Mouse (Mus musculus) retina, postnatal 1 day (tissue): ENCODE measurements at regions not wholly inside any gene's neighbourhood (a gene's known extent, or its start where the extent isn't known, plus 50 kb on each side); places are given as distances from the start of the nearest gene placed in this dataset.
"Not testable (repeated sequence)": the region's sequence is repeated elsewhere in the genome, so short reads cannot be mapped to it uniquely, and the experiment has no call there.

Source experiments
- DNase-seq: peaks from one replicate; pipeline ENCODE4 v3.0.0-alpha.2; 2012

DNA sequence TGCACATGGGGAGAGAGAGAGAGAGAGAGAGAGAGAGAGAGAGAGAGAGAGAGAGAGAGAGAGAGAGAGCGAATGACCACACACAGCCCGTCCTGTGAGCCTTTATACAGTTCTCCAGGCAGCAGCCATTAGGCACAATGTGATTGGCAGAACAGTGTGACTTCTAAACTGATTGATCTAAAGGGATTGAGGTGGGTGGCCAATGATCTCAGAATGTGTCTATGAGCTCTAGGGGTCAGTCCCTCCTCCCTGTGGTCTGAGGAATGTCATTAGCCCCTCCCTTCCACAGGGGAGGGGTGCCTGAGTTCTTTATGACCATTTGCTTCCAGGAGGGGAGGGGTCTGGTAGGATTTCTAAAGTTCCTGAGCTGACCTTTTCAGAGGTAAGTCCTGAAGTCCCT, 62.1 kb downstream of the Duxbl3 start:
- not testable (repeated sequence) for DNase-seq

DNA sequence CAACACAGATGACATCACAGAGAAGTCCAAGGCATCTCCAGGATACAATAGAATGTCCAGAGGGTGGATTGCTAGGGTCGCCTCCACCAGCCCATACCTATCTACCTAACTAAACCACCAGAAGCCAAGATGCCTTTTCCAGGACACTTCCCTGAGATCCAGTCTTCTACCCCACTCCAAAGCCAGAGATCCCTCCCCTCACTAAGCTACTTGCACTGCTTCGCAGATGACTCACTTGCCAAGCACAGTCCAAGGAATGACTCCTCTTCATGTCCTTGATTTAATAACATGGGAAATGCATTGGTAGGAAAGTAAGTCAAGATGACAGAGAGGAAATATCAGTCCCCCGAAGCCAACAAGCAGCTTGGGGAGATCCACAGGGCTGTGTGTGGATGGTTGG, 63.0 kb downstream of the Duxbl3 start:
- DNase-seq = no peak

DNA sequence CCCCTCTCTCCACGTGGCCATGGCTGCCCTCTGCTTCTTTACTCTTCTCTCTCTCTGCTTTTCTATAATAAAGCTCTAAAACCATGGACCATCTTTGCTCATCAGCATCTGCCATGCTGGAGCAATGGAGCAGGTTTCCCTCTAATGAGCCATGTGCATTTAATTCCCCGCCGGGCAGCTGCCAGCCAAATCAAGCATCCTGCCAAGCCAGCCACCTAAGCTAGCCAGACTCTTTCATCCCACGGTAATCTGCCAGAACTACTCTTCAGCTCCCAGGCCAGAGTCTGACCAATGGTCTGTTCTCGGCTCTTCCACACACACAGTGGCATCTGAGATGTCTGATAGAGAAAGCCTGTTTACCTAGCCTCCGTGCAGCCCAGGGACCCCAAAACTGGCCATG, 70.8 kb downstream of the Duxbl3 start:
- DNase-seq = peak; percentile 42

DNA sequence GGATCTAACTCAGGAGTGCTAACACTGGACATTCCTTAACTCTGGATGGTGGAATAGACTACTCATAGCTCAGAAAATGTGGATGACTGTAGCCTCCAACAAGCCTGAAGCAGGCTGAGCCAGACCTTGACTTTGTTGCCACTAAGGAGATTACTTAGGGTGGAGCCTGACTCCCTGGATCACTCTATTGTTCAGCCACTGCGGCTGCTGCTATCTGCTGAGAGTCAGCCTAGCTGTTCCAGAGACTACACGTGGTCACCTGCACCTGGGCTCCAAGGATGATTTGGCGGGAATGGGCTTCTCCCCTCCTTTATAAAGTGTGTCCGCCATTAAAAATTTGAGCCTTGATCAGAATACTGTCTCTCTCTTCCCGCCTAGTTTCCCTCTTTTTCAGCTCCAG, 83.3 kb downstream of the Duxbl3 start:
- no peak for DNase-seq

DNA sequence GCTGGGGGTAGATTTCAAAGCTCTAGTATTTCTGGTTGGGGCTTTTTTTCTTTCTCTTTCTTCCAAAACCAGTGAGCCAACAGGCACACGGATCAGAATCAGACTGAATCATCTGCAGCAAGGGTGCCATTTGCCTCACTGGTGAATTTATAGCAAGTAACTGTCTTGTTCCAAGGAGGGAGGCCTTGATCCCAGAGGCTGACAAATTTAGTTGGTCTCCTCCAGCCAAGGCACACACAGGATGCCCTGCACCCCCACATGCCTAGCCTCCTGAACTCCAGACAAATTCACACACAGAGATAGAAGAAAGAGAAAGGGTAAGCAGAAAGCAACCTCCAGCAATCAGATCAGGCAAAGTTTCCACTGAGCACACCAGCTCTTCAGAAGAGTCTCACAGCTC, 87.5 kb downstream of the Duxbl3 start:
- no peak for DNase-seq

DNA sequence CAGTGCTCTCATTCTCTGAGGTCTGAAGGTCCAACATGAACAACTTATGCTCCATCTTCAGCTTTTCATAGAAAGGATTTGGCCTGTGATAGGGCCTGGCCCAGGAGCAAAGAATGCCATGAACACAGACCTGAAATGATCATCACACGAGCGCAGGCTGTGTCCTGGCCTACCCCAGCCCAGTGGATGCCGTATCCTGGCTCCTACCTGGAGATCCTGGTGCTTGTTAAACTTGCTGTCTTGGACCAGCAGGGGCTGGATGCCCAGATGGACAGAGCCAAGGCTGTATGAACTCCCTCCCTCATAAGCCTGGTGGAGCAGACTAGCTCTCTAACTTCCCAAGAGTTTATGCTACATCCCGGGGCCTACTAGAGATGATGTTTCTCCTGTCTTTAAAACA, 89.5 kb downstream of the Duxbl3 start:
- no peak for DNase-seq

DNA sequence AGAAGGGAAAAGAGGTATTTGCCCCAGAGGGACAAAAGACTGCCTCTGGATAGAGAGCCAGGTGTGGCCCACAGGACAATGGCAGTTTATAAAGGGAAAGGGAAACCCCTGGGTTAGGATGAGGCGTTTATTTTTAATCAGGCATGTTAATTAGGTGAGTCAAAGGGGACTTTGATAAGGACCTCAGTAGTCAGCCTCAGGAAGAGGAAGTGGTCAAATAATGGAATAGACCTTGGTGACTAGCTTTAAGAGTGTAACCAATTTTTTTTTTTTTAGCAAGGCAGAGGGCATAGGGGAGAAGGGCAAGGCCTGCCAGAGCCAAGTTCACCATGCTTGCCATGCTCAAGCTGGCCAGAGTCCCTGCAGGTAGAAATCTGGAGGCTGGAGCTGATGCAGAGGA, 95.2 kb downstream of the Duxbl3 start:
- no peak for DNase-seq

DNA sequence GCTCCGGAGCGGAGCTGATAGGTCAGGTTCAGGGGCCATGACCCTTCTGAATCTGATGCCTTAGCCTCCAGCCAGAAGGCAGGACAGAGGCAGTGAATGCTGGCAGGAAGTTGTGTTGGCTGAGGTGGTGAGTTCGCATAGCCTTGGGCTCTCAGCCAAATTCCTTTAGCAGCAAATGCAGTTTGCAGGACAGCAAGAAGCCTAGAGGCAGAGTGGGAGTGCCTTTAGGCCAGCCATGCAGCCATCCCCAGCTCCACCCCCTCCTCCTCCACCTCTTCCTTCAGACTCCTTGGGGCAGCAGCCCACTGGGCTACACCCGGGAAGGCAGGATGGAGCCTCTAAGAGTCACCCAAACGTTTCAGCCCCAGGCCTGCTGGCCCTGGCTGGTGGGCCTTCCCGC, 99.5 kb downstream of the Duxbl3 start:
- no peak for DNase-seq

DNA sequence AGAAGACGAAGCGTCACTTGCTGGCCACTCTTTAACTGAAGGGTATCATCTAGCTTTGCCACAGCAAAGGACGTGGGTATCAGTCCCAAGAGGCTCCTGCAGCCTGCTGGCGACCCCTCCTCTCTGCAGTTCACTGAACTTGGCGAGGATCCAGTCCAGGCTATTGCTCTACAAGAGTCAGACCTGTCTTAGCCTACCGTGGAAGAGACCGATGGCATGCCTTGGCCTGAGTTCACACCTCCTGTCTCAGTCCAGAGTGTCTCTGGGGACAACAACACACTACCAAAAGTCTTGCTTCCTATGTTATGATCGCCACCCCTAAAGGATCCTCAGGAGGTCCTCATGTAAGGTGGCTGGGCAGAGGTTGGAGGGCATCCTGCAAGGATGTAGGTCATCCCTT, 100.2 kb downstream of the Duxbl3 start:
- no peak for DNase-seq

DNA sequence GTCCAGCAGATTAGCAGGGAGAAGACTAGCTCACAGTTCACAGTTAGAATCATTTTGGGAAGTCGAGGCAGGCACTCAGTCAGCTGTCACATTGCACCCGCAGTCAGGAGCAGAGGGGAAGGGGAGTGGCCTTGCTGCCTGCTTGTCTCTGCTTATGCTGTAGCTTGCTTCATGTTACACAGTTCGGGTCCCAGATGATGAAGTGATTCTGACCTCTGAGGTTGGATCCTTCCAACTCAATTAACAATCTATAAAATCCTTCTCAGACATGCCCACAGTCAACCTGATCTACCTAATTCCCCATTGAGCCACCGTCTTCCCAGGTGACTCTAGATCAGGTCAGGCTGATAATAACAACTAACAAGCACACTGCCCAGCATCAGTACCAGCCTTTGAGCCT, 102.3 kb downstream of the Duxbl3 start:
- DNase-seq = no peak

DNA sequence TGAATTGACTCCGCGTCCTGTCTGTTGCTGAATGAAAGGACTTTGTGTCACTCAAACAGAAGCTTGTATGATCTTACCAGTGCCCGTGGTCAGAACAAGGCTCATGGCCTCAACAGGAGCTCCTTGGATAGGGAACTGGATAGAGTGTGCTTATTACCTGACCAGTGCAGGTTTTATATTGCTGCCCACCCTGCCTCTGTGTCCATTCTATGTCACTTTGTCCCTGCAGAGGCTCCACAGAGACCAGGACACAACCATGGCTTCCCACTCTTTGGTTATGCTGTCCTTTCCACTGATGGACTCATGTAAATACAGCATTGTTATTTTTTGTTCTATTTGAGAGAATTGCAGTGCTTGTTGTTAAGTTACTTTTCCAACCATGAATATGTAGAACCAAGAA, 103.4 kb downstream of the Duxbl3 start:
- DNase-seq = no peak
